Mouse (Mus musculus) adrenal gland, postnatal 36 days (tissue): ENCODE results near the gene Myom3. TPM values are rescaled to one million over a fixed set of nuclear protein-coding genes. Genes with fewer than 3 reads are reported as not detected.

ENCODE experiments used
- DNase-seq, 2 experiments: peaks; one replicate each; pipeline ENCODE4 v3.0.0; 2021; ENCODE audit warnings: mixed read lengths in 1 of 2
- total RNA-seq, 2 experiments: library from RNA; stranded (reverse); gene quantifications; 2 replicates each; pipeline ENCODE4 v1.2.3; 2021

The Myom3 gene
- total RNA-seq, 2 experiments from 2014 or later: 0.16 to 0.33 TPM

- DNase-seq: peak; percentile 66 to 76
These were observed 96.9 kb downstream of the Myom3 start for GRCm38 (mm10) chr4:135856223-135857091.

GRCm38 (mm10) chr4:135857597-135858186 is 98.2 kb downstream of the Myom3 start:
- DNase-seq: no peak

Other genes starting within 250 kb of the Myom3 start
- gene Grhl3, start 186.1 kb upstream of the Myom3 start, total RNA-seq: not detected
- gene Ifnlr1, start 73.4 kb upstream of the Myom3 start, total RNA-seq: under 1 TPM; 0.07 to 0.10 TPM
- gene Il22ra1, start 31.5 kb upstream of the Myom3 start, total RNA-seq: 1 to 10 TPM in 1 of 2 experiments, under 1 TPM in 1; 0.17 to 1.9 TPM
- 100 to 1,000 TPM in 1 of 2 experiments, 10 to 100 TPM in 1; 82.3 to 120 TPM for gene Srsf10, start 96.0 kb downstream of the Myom3 start, total RNA-seq
- gene Pnrc2, start 114.1 kb downstream of the Myom3 start, total RNA-seq: 100 to 1,000 TPM; 104 to 111 TPM
- 1 to 10 TPM; 1.3 to 1.6 TPM for gene Cnr2, start 135.7 kb downstream of the Myom3 start, total RNA-seq
- 10 to 100 TPM; 84.1 to 87.4 TPM for gene Fuca1, start 161.0 kb downstream of the Myom3 start, total RNA-seq
- 10 to 100 TPM; 56.1 to 62.6 TPM for gene Hmgcl, start 186.7 kb downstream of the Myom3 start, total RNA-seq
- 10 to 100 TPM; 13.5 to 24.0 TPM for gene Gale, start 204.0 kb downstream of the Myom3 start, total RNA-seq
- 10 to 100 TPM; 68.0 to 77.0 TPM for gene Lypla2, start 212.9 kb downstream of the Myom3 start, total RNA-seq
- gene Pithd1, start 227.5 kb downstream of the Myom3 start, total RNA-seq: 10 to 100 TPM; 28.9 to 34.2 TPM